Mouse (Mus musculus): ENCODE results near the gene Ppp1r12b.

The Ppp1r12b gene

GRCm38 (mm10) chr1:134955637-134956176, at the start of gene Ppp1r12b:
Ppp1r12b (minus strand) TSS chr1:134955942.
- DNase-seq (ENCODE audit: low spot score) = peak; percentile 83

GRCm38 (mm10) chr1:135003346-135003745, 47.6 kb upstream of the Ppp1r12b start:
- no peak for DNase-seq (ENCODE audit: low spot score)

DNA sequence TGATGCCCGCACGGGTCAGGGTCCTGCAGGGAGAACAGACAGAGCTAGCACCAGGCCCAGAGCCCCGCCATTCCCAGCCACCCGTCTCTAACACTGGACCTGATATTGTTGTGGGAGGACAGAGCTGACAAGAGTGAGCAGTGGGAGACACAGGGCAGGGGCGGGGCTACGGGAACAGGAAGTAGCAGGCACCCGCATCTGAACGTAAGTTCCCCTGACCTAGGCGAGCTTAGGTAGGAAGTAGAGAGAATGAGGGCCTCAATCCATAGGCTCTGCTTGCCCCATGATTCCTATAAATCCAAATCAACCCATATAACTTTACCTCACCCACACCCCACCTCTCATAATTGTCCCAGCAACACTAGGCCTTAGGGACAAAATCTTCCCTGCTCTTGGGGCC, 44.8 kb upstream of the Ppp1r12b start:
- DNase-seq (ENCODE audit: low spot score) = no peak

DNA sequence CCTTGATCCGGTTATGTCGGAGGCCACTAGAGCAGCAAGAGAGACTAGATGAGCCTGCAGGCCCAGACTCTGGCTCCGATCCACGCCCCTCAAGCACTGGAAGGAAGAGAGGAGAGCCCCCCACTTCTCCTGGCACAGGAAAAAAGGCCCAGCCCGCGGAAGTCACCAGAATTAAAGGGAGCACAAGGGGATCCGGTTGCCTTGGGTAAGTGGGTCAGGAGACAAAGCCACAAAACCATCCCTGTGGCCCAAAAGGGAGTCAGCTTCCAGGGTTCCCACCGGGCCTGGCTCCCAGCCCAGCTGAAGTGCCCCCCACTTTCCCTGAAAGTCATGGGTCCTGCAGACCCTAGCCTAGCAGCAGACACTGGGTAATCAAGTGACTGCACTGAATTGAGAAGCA, 42.5 kb upstream of the Ppp1r12b start:
- DNase-seq (ENCODE audit: low spot score) = no peak

DNA sequence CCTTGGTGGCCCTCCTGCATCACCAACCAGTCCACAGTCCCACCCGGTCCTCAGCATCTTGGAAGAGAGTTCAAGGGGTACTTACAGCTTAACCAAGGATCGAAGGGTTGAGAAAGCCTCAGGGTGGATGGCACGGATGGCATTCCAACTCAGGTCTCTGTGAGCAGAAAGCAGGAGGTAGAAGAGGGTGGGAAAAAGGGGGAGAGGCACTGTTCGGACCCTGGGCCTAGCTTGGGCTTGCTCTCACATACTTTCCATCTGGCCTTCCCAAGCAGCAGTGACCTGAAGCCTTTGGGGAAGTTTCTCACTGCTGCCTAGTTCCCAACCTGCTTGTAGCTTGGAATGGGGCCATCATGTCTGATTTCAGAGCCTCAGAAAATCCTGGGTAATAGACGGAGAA, 41.8 kb upstream of the Ppp1r12b start:
- DNase-seq (ENCODE audit: low spot score) = no peak

DNA sequence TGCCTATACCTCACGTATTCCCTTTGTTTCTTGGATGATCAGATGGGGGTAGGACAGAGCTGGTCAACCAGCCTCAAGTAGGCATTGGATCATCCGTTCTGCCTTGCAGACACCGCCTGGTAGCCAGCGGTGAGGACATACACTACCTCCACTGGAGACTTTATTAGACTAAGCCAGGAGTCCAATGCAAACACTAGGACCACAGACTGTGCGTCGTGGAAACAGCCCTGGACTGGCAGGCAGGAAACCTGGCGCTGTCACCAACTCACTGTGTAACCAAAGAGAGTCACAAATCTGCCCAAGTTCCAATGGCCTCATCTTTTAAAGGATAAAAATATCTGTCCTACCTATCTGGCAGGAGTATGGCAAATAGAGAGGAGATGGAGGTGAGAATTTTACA, 40.7 kb upstream of the Ppp1r12b start:
- DNase-seq (ENCODE audit: low spot score) = no peak

DNA sequence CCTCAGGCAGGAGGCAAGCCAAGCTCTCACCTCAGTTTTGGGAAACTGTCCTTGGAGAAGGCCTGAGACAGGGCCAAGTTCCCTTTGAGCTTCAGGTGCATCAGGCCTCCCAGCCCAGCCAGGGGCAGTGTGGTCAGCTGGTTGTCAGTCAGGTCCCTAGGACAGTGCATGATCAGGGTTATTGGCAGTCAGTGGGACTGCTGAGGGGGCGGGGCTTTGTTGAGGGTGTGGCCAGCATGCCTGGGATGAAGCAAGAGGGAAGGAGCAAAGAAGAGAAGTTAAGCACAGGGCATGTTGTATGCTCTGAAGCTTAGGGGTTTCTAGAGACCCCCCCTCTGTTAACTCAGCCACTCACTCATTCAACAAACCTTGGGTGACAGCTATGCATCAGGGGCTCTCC, 40.2 kb upstream of the Ppp1r12b start:
- DNase-seq (ENCODE audit: low spot score) = no peak

DNA sequence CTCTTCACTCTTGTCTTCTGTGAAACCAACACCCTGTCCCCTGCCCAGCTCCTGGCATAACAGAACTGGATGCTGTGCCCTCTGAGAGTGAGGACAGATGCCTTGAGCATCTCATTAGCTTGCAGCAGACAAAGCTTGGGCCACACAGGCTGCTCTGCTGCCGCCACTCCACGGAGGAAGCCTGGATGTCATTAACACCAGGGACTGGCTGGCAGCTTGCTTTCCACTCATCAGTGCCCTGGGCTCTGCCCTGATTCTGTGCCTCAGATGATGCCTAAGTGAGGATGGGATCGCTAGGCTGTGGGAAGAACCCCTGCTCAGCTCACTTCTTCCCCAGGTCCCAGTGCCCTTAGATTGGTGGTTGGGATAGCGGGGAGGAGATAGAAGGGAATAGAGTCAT, 39.7 kb upstream of the Ppp1r12b start:
- no peak for DNase-seq (ENCODE audit: low spot score)

DNA sequence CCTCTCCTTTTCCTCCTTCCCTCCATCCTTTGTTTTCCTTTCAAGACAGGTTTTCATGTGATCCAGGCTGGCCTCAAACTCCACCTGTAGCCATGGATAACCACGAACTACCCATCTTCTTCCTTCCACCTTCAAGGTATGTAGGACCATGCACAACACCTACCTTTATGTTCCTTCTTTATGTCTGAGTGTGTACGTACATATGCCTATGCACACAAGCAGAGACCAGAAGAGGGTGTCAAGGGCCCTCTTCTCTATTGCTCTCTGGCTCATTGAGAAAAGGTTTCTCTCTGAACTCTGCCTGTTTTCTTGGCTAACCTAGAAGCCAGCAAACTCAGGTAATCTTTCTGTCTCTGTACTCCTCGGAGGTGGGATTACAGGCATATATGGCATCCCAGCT, 39.0 kb upstream of the Ppp1r12b start:
- no peak for DNase-seq (ENCODE audit: low spot score)

GRCm38 (mm10) chr1:134992046-134992645, 36.4 kb upstream of the Ppp1r12b start:
- DNase-seq (ENCODE audit: low spot score) = no peak

DNA sequence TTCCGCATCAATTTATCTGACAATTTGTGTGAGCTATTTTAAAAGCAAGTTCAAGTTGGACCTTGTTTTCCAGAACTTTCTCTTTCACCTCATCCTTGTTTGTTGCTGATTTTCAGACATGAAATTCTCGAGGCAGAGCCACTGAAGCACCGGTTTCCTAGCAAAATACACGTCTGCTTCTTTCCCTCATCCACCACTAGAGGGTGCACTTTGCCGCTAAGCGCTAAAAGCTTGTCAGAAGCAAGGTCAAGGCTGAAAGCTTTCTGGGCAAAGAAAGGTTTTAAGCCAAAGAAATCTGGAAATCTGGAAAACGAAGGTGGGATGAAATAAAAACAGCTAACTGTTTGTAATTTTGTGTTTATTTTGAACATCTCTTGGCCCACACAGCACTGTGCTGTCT, 33.6 kb upstream of the Ppp1r12b start:
- peak; percentile 37 for DNase-seq (ENCODE audit: low spot score)

- no peak for DNase-seq (ENCODE audit: low spot score)
Observed at GRCm38 (mm10) chr1:134987962-134988341, 32.2 kb upstream of the Ppp1r12b start.

DNA sequence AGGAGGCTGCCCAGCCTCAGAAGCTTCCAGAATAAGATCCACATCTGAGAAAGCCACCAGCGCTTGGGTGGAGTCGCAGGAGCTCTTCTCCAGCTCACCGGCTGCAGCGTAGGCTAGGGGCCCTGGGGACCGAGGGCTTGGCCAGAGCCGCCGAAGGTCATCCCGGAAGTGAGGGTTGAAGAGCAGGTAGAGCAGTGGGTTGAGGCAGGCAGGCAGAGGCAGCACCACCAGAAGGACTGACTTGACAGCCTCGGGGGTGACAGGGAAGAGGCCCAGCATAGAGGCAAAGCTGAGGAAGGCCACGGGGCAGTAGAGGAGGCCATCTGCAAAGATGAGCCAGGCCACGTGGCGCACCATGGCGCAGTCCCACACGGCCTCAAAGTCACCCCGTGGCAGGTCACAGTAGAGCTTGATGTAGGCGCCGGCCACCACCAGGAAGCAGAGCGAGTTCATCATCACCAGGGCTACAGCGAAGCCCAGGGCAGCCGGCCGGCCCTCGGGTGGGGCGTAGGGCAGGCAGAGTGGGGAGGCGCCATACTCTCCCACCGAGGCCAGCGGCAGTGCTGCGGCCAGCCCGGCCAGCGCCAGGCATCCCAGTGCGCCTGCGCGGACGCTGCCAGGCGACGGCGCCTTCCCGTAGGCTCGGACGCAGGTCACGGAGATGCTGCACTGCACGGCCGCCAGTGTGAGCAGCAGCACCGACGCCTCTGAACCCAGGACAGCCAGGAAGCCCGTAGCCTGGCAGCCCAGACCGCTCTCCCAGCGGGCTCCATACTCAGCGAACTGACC, 31.6 kb upstream of the Ppp1r12b start:
- peak; percentile 2 for DNase-seq (ENCODE audit: low spot score)

DNA sequence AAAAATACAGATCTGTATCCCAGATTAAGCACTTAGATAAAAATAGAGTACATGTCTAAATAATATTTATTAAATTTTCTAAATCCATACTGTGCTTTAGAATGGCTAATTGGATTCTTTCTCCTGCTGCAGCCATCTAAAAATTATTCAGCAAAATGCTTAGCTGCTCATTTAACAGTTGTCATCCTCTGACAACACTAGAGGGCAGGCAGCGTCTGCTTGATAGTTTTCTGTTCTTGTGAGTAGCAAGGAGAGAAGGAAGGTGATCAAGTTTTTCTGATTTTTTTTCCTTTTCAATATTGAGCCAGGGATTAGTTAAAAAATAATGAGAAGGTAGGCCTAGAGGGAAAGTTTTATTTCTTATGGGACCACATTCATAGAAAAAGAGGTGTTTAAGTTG, 17.2 kb upstream of the Ppp1r12b start:
- no peak for DNase-seq (ENCODE audit: low spot score)

DNA sequence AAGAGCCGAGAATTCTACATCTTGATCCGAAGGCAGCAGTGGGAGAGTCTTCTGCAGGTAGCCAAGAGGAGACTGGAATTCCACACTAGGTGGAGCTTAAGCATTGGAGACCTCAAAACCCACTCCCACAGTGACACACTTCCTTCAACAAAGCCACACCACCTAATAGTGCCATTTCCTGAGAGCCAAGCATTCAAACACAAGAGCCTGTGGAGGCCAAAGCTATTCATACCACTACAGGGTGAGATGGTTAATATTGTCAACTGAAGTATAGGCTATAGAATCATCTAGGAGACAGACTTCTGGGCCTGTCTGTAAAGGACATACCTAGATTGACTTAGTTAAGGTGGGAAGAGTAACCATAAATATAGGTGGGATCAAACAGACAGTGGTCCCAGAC, 9.7 kb upstream of the Ppp1r12b start:
- DNase-seq (ENCODE audit: low spot score) = no peak

GRCm38 (mm10) chr1:134962821-134963220, 7.1 kb upstream of the Ppp1r12b start:
- DNase-seq (ENCODE audit: low spot score) = no peak

DNA sequence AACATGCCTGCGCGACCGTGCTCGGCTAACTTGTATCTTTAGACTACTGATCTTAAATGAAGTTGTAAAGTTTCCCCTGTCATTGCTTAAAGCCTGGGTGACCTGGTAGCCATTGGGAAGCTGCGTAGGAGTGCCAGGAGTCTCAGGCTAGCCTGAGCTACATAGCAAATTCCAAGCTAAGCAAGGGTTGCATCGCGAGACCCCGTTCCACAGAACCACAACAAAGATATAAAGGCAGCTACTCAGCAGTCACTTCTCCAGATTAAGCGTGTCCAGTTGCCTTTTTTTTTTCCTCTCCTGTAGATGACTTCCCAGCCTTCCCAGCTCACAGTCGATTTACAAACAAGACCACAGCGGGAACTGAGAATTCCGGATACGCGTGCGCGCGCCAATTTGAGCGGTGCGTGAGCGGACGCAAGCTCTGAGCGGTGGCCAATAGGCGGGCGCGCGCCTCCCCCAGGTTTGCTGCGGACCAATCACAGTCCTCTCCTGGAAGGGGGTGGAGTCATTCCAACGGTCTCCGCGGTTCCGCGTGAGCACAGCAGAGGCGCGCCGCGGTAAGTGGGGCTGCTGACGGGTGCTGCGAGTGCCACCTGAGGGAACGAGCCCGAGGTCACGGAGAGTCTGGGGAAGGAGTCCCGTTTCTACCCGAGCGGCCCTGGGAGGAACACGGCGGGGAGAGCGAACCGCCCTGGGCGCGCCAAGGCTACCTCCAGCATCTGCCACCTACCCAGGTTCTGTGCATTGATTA, 6.5 kb upstream of the Ppp1r12b start, which contains the start of gene Ube2t:
Gene Ube2t (plus strand): TSS at position 513 of the 751 bp plus-strand sequence.
- peak; percentile 79 for DNase-seq (ENCODE audit: low spot score)

- no peak for DNase-seq (ENCODE audit: low spot score)
Observed at GRCm38 (mm10) chr1:134960634-134961033, 4.9 kb upstream of the Ppp1r12b start.

DNA sequence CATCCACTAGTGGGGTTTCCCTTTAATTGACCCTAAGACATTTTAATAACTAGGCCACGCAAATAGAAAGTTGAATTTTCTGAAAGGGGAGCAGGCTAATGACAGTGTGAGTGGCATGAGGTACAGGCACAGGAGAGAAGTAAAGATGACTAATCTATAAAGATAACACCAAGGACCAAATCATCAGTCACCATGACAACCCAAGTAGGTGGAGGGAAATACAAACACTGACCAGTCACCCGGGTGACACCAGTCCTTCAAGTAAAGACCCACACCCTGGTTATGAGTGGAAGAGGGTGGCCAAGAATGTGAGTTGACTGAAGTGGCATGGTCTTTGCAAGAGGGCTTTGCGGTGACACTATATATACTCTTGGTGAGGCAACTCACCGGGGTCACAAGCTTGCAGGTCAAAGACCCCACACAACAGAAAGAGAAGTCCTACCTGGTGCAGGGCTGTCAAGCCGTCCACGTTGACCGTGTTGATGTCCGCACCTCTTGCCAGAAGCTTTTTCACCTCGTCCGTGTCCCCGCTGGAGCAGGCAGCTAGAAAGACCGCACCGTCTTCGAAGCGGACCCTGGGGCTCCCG, 599 bp downstream of the Ppp1r12b start:
- DNase-seq (ENCODE audit: low spot score) = no peak

- DNase-seq (ENCODE audit: low spot score) = no peak
Observed at GRCm38 (mm10) chr1:134949946-134950345, 5.8 kb downstream of the Ppp1r12b start.

- no peak for DNase-seq (ENCODE audit: low spot score)
Observed at GRCm38 (mm10) chr1:134947590-134947989, 8.2 kb downstream of the Ppp1r12b start.

GRCm38 (mm10) chr1:134942898-134943297, 12.8 kb downstream of the Ppp1r12b start:
- DNase-seq (ENCODE audit: low spot score) = no peak

All from spleen, adult 12 weeks (tissue).